Mouse (Mus musculus): ENCODE measurements around the gene Fam133b. TPM values are rescaled to one million over a fixed set of nuclear protein-coding genes. Genes with fewer than 3 reads are reported as not detected.

Gene Fam133b
- total RNA-seq (2021) = 30.1 and 32.0 TPM in 2 replicates
- long read RNA-seq, experiment 1, transcript Fam133b-201 (11 exons, 1,491 nt) = major isoform, 30 of 38 reads
- long read RNA-seq, experiment 1, partial matches to known transcripts = 1 of 38 reads
- long read RNA-seq, experiment 1, other reads (novel, unspliced or antisense) = 3 of 38 reads
- long read RNA-seq, experiment 2, transcript Fam133b-201 (11 exons, 1,491 nt) = major isoform, 19 of 24 reads
- long read RNA-seq, experiment 2, partial matches to known transcripts = 4 of 24 reads
- long read RNA-seq, experiment 2, other reads (novel, unspliced or antisense) = 0 of 24 reads

GRCm38 (mm10) chr5:3543629-3544479 is at the start of gene Fam133b:
Gene Fam133b, plus strand, starts transcription at chr5:3543833.
- peak; percentile 99 for DNase-seq

- no peak for DNase-seq
Measured at GRCm38 (mm10) chr5:3493968-3494367, 49.7 kb upstream of the Fam133b start.

GRCm38 (mm10) chr5:3494452-3495187 is 49.0 kb upstream of the Fam133b start:
- no peak for DNase-seq

- DNase-seq = no peak
Measured at GRCm38 (mm10) chr5:3497505-3497925, 46.1 kb upstream of the Fam133b start.

GRCm38 (mm10) chr5:3500298-3500697 is 43.3 kb upstream of the Fam133b start:
- no peak for DNase-seq

GRCm38 (mm10) chr5:3500957-3501563 is 42.6 kb upstream of the Fam133b start:
- DNase-seq = no peak

GRCm38 (mm10) chr5:3501564-3502001 is 42.0 kb upstream of the Fam133b start:
- DNase-seq = peak; percentile 62

- DNase-seq = peak; percentile 72
Measured at GRCm38 (mm10) chr5:3502610-3503350, 40.9 kb upstream of the Fam133b start.

GRCm38 (mm10) chr5:3503373-3503772 is 40.3 kb upstream of the Fam133b start:
- no peak for DNase-seq

GRCm38 (mm10) chr5:3503836-3504323 is 39.8 kb upstream of the Fam133b start:
- no peak for DNase-seq

- no peak for DNase-seq
Measured at GRCm38 (mm10) chr5:3504453-3504852, 39.2 kb upstream of the Fam133b start.

GRCm38 (mm10) chr5:3505553-3505952 is 38.1 kb upstream of the Fam133b start:
- DNase-seq = no peak

GRCm38 (mm10) chr5:3508480-3509381 is 34.9 kb upstream of the Fam133b start:
- DNase-seq = no peak

GRCm38 (mm10) chr5:3509503-3509902 is 34.1 kb upstream of the Fam133b start:
- DNase-seq = no peak

- no peak for DNase-seq
Measured at GRCm38 (mm10) chr5:3511097-3511795, 32.4 kb upstream of the Fam133b start.

GRCm38 (mm10) chr5:3512584-3512983 is 31.0 kb upstream of the Fam133b start:
- no peak for DNase-seq

GRCm38 (mm10) chr5:3514901-3515311 is 28.7 kb upstream of the Fam133b start:
- DNase-seq = no peak

GRCm38 (mm10) chr5:3515477-3515876 is 28.2 kb upstream of the Fam133b start:
- DNase-seq = no peak

- peak; percentile 60 for DNase-seq
Measured at GRCm38 (mm10) chr5:3516481-3517075, 27.1 kb upstream of the Fam133b start.
